In genomic region chr6:125590056-125590455, GRCm38 (mm10) we compare ENCODE assay signal across 21 mouse cellular contexts.
"Had no signal": no experiment of that assay in that cellular context is flagged by ENCODE, and none has a peak within 500 bp of the region (broad histone marks: within the 10 kb centered on the region; RNA-seq: fewer than 3 reads in every experiment).

No protein-coding gene starts in this region.

- H3K9me3 ChIP-seq: intestine, embryonic 15.5 days; kidney, embryonic 15.5 days; limb, embryonic 10.5 days; limb, embryonic 13.5 days; liver, embryonic 13.5 days; midbrain, embryonic 12.5 days; stomach, embryonic 15.5 days had no signal

- H3K4me3 ChIP-seq: intestine, embryonic 15.5 days; kidney, embryonic 15.5 days; left cerebral cortex, adult 2 months; limb, embryonic 10.5 days; limb, embryonic 13.5 days; liver, embryonic 13.5 days; midbrain, embryonic 12.5 days; stomach, embryonic 15.5 days had no signal

- H3K9ac ChIP-seq: intestine, embryonic 15.5 days; kidney, embryonic 15.5 days; limb, embryonic 13.5 days; liver, embryonic 13.5 days; lung, embryonic 14.5 days; midbrain, embryonic 12.5 days; stomach, embryonic 15.5 days had no signal

- H3K36me3 ChIP-seq: intestine, embryonic 15.5 days; kidney, embryonic 15.5 days; limb, embryonic 10.5 days; limb, embryonic 13.5 days; liver, embryonic 13.5 days; midbrain, embryonic 12.5 days; stomach, embryonic 15.5 days had no signal

- H3K4me2 ChIP-seq: intestine, embryonic 15.5 days; kidney, embryonic 15.5 days; limb, embryonic 13.5 days; liver, embryonic 13.5 days; lung, embryonic 14.5 days; midbrain, embryonic 12.5 days; stomach, embryonic 15.5 days had no signal

- DNase-seq: kidney, adult 11 months; kidney, adult 8-10 months; kidney, postnatal 10 days; kidney, postnatal 36 days; layer of hippocampus, postnatal 36 days; liver; liver, embryonic 13.5 days; lung, embryonic 14.5 days; right cerebral cortex, postnatal 14 days; spleen, adult 18-20 months; thymus, postnatal 25 days had no signal

- H3K27ac ChIP-seq: intestine, embryonic 15.5 days; kidney, embryonic 15.5 days; left cerebral cortex, adult 2 months; limb, embryonic 10.5 days; limb, embryonic 13.5 days; liver, embryonic 13.5 days; macrophage; midbrain, embryonic 12.5 days; stomach, embryonic 15.5 days had no signal

- H3K4me1 ChIP-seq: stomach, embryonic 15.5 days had no signal

- H3K27me3 ChIP-seq: intestine, embryonic 15.5 days; limb, embryonic 13.5 days; liver, embryonic 13.5 days; midbrain, embryonic 12.5 days; stomach, embryonic 15.5 days had no signal

- ATAC-seq: intestine, embryonic 15.5 days; lung, postnatal 0 days; midbrain, embryonic 16.5 days had no signal
